Mouse (Mus musculus): ENCODE measurements at regions not wholly inside any gene's neighbourhood (a gene's known extent, or its start where the extent isn't known, plus 50 kb on each side); places are given as distances from the start of the nearest gene placed in this dataset.

DNA sequence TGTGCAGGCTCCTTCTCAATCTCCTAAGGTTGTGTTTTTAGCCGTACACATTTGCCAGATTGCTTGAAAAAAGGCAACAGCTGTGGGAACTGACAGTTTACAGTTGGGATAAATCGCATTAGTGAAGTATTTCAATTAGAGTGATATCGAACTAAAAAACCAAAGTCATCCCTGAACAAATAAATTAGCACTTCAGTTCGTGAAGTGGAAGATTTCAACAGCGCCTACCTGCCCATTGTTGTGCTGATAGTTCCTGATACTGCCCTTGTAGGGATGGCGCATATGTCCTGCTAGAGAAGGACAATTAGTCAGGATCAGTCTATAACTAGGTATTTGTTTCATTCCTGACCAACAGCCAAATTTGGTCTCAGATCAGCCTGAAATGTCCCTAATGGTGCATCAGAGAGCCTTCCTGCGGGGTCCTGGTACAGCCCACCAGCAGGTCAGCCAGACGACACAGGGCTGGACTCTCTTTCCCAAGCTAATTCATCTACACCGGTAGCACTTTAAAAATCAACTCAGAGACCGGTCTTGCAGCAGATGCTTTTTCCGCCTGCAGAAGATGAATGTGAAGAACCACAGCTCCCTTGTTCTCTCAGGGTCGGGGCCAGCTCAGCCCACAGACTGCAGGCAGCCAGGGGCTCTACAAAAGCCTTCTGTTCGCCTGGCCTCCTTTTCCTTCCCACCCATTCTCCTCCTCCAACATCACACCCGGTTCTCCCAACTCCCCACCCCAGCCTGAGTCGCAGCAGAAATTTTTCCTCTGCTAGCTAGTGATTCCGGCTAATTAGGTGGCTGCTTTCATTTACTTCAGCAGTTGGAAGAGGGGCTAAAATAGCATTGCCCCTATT lies 146.1 kb downstream of the Psat1 start:
- DNase-seq = no peak

DNA sequence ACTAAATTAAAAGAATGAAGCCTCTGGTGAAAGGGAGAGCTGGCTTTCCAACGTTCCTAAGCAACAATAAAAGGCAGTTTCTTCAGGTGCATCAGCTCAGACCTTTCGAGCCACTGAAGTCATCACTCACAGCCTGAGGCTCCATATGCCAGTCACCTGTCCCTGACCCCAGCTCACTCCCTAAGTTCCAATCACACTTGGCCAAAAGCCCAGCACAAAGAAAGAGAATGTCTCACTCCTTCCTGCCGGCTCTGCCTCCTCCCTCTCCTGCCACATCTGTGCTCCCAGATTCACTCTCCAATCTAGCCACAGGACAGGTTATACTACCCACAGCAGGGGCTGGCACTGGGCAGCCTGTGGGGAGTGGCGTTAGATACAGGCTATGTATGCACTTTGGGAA lies 150.7 kb downstream of the Psat1 start:
- DNase-seq = no peak

DNA sequence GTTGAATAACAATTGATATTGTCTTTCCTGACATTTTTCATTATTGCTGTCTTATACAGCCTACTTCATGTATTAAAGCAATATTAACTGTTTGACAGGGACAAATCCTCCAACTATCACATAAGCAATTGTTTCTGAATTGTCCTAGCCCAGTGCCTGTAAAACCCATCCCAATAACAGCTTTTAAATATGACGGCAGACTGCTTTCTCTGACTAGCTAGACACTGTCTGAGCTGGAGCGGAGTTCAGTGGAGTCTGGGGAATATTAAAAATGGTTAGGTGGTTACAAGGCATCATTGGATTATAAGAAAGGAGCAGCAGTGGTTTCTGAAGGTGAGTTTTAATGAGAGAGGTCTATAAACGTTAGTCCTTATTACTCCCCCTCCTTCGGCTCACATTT lies 155.2 kb downstream of the Psat1 start:
- DNase-seq = no peak

DNA sequence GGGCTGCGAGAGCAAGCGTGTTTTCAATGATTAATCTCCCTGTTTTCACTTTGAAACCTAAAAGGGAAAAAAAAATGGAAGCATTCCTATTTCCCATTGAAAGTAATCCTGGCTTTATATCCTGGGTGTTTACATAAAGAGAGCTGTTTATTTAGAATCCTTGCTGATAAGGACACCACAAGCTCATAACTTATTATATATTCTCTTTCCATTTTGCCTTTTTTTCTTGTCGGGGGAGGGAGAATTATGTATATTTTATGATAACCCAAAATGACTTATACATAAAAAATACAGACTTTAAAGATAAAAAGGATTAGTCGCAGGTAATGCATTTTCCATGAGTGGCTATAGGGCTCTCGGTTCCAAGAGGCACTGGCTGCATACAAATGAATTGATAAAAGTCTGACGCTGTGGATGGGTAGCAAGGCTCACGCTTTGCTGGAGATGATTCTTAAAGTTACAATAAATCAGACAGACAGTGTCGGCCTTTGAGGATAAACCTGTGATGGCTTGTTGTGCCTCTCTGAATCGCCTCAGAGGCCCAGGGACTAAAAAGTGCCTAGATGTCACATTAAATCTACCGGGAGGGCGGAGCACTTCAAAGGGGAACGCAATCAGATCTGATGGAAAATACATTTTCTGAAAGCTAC lies 155.7 kb downstream of the Psat1 start:
- no peak for DNase-seq

DNA sequence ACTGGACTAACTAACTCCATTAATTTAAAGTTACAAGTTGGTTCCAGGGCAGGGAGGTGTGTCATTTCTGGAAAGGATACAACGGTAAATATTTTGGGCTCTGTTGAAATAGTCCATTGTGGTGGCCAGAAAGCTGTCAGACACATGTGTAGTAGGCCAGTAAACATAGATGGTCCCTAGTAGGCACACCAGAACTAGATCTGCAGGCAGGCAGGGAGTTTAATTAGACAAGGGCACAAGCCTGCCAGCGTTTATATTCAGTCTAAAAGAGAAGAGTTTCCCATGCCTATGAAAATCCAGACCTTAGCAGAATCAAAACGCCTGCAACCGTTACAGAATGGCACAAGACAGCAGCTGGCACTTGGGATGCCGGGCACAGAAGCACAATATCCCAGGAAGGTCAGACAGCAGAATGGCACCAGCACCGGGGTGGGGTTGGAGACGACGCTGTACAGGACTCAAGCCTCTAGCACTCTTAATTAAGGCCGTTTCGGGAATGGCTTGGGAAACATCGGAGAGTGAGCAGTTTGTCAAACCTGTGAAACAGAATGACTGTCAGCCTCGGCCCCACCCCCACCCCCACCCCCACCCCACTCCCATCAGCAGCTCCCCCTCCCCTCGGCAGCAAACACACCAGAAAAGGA lies 156.4 kb downstream of the Psat1 start:
- DNase-seq = no peak

DNA sequence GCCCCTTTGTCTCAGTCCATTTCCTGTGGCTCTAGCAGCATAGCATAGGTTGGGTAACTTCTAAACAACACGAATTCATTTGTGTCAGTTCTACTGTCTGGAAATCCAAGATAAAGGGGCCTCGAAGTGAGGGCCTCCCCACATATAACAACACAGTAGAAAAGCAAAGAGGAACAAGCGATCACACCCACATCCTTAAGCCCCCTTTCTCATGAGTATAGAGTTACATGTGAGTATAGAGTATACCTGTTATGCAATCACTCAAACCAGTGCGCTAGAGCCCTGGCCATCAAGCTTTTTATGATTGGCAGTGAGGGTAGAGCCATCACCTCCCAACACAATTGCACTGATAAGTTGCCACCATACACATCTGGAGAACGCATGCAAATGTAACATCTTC lies 157.4 kb downstream of the Psat1 start:
- DNase-seq = no peak

DNA sequence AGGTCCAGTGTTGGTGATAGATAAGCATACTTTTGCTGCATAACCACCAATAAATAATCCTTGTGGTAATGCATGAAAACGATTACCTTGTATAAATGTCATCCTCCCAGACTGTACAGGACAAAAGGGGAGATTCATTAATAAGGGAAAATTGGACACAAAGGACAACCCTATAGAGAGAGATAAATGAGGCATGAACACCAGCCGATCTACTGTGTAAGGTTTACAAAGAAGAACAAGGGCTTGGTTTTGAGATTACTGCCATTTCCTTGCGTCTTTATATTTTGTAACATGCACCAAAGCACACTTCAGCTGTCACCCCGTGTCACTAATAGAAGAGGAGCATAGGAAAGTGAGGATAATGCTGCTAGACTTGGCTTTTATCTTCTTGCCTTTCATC lies 162.5 kb downstream of the Psat1 start:
- no peak for DNase-seq

DNA sequence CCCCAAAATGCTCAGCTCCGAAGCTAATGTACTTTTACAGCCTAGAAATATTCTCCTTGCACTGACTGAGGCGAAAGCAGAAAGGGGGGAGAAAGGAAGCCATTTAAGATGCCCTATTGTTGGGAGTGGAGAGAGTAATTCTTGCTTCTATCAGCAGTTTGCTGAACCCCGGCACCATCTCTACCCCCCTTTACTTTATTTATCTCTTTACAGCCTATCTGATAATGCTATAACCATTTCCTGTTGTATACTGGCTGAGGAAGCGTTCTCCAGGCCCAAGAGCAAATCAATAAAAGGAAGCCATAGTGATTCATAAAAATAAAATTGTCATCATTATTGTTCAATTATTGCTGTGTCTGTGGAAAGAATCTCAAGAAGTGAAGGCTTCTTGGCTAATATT lies 177.5 kb downstream of the Psat1 start:
- DNase-seq = no peak

DNA sequence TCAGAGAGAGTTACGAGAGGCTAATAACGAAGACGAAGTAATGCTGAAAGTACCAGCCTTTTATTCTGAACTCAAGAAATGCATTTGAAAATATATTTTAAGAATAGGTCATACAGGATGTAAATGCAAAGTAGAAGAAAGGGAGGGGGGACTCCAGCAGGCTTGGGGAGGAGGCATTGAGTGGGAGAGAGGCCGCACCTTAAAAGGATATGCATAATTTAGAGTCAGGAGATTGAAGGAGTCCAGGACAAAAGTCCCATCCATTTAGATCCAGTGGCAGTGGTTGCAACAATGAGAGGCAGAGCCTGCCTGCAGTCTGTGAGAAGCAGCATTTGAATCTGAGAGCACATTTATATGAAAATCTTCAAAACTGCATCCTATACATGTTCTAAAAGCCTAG lies 186.1 kb downstream of the Psat1 start:
- no peak for DNase-seq

DNA sequence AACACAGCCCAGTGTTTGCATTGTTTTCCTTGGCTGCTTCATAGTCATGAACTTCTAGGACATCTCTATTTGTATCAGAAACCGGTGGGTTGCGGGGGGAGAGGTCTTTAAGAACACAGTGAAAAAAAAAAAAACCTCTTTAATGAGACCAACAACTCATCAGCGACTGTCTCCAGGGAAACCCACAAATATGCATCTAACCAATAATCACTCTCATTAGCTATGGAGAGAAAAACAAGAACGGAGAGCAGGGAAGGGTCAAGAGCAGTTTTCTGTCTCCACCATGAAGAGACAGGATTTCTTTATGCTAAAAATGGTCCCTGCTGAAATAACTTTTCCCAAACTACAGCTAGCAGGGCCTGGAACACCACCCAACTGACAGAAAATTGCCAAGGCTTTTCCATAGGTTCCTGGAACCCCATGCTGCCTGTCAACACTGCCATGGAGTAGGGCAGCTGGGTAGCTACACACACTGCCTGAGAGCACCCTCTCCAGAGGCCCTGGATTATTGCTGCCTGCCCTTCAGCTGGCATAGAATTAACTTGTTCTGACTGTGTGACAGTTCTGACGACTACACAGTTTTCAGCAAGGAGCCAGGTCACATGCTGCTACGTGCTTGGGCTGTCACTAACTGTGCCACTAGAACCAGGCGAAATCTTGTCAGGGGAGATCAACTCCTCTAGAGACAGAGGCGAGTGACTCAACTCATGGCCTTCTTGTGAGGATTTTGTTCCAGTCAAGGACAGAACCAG lies 201.9 kb downstream of the Psat1 start:
- no peak for DNase-seq

DNA sequence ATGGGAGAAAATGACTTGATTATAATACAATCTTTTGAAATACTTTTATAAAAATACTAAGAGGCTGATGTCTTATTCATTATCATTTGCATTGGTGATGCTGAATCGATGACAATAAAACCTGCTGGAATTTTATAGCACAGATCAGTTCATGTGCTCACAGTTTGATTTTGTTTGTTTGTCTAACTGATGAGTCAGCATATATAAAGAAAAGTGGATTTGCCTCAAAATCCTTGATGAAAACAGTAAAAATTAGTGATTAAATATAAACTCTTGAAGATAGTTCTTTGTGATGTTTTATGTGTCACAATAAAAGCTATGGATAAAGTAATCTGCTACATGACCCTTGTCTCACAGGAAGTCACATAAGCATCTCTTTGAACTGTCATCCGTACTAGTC lies 210.9 kb downstream of the Psat1 start:
- no peak for DNase-seq

DNA sequence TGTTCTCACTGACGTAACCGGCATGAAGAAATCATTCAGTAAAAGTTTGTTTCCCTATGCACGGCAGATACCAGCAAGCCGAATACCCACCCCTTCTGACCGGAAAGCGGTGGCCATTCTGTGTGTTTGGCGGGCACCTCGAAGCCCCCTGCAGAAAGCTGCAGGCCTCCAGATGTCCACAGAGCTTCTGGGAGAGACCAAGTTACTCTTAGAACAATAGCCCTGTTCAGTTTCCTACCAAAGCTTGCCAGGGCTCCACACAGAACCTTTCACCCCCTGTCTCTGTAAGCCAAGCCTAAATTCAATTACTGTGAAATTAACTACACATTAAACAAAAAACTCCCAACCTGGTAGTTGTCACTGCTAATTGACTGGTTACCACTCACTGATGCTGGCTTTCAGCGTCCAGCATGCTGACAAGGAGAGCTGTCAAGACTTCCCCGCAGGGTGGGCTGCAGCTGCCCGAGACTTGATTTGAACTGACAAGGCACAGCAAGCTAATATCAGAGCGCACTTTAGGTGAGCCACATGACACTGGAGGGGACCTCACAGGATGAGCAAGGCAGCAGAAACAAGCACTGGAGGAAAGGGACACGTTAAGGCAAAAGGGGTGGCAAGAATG lies 220.2 kb downstream of the Psat1 start:
- DNase-seq = no peak

DNA sequence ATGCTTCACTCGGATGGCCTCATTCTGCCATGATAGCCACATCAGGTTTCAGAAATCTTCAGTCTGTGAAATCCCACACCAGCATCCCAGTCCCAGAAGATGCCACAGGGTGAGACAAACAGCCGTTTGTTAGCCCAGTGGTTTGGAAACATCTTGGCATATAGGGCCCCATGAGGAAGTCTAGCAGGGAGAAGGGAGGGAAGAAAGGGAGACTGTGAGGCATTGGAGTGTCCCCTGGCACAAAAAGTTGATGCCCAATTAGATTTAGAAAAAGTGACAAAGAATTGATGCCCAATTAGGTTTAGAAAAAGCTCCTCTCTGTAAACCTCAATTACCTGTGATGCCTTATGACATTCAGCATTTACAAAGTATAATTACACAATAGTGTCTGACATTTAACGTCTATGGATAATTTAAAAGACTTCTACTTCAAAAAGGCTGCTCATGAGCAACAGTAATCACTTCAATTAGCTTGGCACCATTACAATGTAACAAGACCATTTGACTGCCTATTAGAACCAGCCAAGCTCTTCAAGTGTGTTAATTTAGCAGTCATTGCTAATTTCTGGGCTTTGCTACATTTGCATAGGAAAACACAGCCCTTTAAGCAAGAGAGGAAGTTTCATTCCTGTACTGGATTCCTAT lies 254.6 kb downstream of the Psat1 start:
- no peak for DNase-seq

DNA sequence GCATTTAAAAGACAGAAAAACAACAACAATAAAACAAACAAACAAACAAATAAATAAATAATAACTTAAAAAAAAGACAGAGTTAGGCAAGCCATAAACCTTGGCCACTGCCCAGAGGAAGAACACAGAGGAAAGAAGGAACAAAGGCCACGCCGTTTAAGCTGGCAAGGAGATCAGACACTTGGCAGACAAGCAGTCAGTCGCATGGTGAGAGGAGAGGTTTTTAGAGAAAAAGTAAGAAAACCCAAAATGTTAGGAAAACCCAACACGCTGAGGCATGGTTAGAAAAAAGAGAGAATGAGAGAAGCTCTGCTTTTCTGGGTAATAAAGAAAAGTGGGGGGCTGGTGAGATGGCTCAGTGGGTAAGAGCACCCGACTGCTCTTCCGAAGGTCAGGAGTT lies 277.1 kb downstream of the Psat1 start:
- DNase-seq = no peak

DNA sequence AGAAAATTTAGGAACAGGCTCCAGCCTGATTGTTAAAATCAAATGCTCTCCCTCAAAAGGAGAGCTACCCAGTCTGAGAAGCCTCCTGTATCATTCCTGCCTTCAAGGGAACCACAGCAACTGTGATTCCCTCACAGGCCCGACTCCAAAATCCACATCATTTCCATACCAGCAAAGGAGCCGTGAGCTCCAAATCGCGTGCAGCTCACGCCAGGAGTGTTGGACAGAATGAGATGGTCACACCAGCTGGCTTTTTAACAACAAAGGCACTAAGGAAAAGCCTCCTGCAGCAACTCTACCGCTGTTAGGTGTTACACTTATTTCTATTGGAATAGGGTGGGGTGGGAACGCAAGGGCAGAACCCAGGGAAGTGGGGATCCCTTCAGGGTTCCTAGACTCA lies 277.6 kb downstream of the Psat1 start:
- DNase-seq = no peak

DNA sequence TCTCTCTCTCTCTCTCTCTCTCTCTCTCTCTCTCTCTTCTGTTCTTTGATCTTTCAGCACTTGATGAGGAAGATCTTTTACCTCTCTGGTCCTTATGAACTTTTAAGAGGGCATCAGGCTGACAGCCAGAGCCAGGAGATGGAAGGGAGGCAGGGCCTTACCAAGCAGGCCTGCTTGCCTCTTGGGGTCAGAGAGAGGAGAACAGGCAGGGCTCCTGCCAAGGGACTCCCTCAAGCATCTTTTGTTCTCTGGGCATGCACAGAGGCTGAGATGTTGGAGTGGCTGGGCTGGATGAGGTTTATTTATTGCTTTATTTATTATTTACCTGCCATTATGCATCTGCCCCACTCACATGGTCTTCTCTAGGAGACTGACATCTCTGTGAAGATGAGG lies 278.5 kb downstream of the Psat1 start:
- DNase-seq = no peak

DNA sequence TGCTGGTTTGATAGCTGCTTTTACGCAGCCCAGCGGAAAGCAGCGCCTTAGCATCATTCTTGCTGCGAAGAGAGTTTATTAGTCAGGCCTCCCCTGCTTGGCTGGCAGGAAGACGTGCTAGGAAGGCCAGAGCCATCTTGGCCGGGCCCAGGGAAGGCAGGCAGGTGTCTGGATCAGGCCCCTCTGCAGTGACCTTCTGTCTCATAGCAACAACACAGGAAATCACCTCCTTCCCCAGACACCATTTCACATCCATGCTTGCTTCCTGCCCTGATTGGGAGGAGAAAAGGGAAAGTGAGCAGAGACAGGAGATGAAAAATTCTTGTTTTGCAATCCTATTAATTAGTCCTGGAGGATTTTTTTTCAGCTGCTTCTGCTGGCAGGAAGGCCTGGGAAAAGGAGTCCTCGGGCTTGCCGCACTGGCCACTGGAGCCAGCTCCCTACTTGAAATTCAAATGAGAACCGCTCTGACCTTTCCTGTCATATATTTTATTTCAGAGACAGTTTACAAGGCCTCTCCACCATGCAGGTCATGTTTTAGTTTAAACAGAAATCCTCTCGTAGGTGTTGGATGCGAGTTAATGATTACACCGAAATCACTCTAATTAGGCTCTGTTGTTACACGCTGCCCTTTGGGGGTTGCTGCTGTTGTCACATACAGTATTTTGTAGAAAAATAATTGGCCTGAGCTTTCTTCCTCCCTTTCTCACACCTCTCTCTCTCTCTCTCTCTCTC lies 279.1 kb downstream of the Psat1 start:
- DNase-seq = no peak

DNA sequence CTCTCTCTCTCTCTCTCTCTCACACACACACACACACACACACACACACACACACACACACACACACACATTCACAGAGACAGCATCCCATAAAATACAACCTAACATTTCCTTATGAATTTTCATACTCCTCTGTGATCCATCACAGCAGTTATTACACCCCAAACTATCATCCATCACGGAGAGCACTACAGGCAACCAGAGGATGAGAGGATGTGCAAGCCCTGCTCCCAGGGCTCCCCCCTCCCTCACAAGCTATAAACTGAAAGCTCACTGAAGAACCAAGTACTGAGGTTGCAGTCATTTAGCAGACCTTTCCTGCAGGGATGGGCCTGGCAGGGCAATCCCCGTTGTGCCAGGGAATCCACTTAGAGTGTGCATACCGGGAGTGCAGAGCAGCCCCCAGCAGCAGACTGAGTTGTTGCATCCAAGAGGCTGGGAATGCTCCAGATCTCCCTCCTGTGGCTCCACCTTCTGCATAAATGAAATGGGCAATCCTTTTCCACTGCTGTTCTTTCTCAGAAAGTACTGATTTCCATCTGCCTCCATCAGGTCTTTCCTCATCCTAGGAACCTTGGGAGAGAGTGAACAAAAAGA lies 283.4 kb downstream of the Psat1 start:
- no peak for DNase-seq

DNA sequence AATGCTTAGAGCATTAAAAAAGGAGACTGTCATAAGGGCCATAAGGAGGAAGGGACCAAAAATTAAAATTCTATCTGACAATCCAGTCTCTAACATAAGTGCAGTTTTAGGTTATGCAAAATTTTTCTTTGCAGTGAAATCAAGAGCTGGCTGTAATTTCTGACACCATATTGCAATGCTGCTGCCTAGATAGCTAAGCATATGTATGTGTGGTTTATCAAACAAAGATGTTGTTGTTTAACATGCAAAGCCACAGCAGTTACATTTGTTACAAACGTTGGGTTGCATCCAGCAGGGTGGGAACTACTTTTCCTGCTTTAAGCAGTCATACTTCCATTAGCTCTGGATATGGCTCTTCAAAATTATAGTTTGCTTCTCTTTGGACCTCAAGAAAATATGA lies 288.5 kb downstream of the Psat1 start:
- DNase-seq = no peak

DNA sequence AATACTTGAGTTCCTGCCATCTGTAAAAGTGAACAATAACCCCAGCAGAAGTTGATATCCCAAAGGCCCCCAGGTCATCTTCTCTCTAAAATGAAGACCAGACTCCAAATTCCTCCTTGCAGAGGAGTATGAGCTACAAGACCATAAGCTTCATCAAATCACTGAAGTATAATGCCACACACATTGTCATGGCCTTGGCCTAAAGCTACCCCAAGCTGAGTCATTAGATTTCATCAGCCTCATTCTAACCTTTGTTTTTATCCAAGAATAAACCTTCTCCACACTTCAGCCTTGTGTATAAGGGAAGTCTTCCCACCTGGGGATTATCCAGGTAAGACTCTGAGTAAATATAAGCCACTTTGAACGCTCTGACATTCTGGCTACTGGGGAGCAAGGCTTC lies 289.3 kb downstream of the Psat1 start:
- DNase-seq = no peak

DNA sequence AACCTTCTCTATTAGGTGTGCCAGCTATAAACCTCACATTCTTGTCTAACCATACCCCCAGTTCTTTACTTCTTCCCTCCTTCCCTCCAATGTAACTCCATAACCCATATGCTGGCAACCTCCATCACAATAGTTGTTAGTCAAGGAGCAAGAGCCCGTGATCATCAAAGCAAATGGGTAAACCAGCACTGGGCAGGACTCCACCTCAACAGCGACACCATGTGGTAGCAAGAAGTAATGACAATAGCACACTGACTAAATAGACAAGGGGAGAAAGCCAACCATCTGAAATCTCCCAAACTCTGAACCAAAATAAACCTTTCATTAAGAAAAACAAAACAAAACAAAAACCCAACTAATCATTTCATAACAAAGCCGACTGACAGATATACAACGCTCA lies 297.8 kb downstream of the Psat1 start:
- DNase-seq = no peak

All from thymus, postnatal 36 days (tissue).